Mouse (Mus musculus) erythroblast, adult 5-6 weeks (primary cell): ENCODE data around the gene Zfp697. TPM values are rescaled to one million over a fixed set of nuclear protein-coding genes. Genes with fewer than 3 reads are reported as not detected.
"Not testable (repeated sequence)": the region's sequence is repeated elsewhere in the genome, so short reads cannot be mapped to it uniquely, and the experiment has no call there.

ENCODE experiments used
- ATAC-seq: replicated peaks from 2 replicates; pipeline ENCODE4 v1.8.0; 2016; ENCODE audit warnings: moderate number of reproducible peaks, mild to moderate bottlenecking, moderate TSS enrichment, inconsistent platforms; ENCODE audit not compliant: poor library complexity, low FRiP score, severe bottlenecking
- total RNA-seq, 2 experiments: library from RNA; stranded (forward) in 1 of 2; stranded (reverse) in 1 of 2; fragments of 150-400 nt in 1 of 2; fragments of 200-764, 138-1000 nt in 1 of 2; gene quantifications; 2 replicates each; pipeline versions ENCODE4 v1.2.3 to v1.2.4; 2015 to 2017; ENCODE audit warnings: low replicate concordance in 2 of 2

Zfp697 gene
- total RNA-seq, 2 experiments from 2014 or later, result 0.09 to 1.2 TPM

- ATAC-seq, result no peak
These were observed 34.4 kb downstream of the Zfp697 start for GRCm38 (mm10) chr3:98416426-98417250.

GRCm38 (mm10) chr3:98417328-98417727 lies 35.1 kb downstream of the Zfp697 start:
- ATAC-seq, result no peak

DNA sequence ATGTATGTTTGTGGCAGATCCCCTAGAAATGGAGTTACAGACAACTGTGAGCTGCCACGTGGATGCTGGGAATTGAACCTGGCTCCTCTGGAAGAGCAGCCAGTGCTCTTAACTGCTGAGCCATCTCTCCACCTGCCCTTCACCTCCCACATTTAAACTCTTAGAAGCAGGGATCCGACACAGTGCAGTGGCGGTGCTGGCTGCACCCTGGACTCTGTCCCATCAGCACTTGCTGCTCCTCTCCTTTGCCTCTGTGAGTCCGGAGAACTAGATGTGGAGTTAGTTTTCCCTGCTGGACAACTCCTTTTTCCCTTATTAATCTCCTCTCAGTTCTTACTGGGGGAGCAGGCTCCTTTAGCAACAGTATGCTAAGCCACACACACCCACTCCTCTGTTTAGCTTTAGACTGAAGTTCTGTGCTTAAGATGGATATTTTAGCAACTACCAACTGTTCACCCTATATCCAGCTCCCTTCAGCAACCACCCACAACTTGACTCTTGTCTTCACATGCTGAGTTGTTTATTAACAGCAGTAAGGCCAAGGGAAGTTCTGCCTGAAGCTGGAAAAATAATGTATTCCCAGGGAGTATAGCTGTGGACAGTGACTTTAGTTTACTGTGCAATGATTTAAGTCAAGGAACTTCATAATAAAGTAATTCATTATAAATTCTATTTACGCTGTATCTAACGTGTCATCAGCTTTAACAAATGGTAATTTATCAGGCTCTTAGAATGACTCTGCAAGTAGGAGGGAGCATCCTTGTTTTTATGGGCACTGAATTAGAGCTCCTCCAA lies 36.9 kb downstream of the Zfp697 start:
- no peak for ATAC-seq

- ATAC-seq, result no peak
These were observed 37.5 kb downstream of the Zfp697 start for GRCm38 (mm10) chr3:98419786-98420070.

- no peak for ATAC-seq
These were observed 40.7 kb downstream of the Zfp697 start for GRCm38 (mm10) chr3:98422926-98423325.

DNA sequence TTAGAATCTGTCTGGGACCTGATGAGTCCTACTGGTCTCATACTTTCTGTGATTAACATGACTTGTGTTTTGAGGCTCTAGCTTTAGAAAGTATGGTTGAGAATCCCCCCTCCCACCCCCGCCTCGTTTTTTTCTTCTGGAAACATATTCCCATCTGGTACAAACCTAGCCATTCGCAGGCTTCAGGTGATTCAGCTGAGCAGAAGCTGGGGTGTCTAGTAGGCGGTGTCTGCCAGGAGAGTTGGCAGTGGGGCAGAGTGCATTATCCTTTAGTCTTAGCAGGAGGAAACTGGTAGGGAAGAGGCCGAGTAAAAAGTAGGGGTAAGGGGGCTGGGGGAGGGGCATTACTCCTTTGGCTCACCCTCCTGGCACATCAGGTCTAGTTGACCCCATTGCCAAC lies 44.5 kb downstream of the Zfp697 start:
- ATAC-seq, result no peak

GRCm38 (mm10) chr3:98427260-98427599 lies 45.0 kb downstream of the Zfp697 start:
- no peak; the same call in 1 of the 2 replicates for ATAC-seq

- no peak for ATAC-seq
These were observed 45.6 kb downstream of the Zfp697 start for GRCm38 (mm10) chr3:98427600-98428448.

- ATAC-seq, result no peak
These were observed 46.2 kb downstream of the Zfp697 start for GRCm38 (mm10) chr3:98428449-98428775.

- no peak for ATAC-seq
These were observed 46.8 kb downstream of the Zfp697 start for GRCm38 (mm10) chr3:98428928-98429525.

GRCm38 (mm10) chr3:98434088-98434816 lies 52.0 kb downstream of the Zfp697 start:
- no peak for ATAC-seq

GRCm38 (mm10) chr3:98435030-98435429 lies 52.8 kb downstream of the Zfp697 start:
- ATAC-seq, result no peak

GRCm38 (mm10) chr3:98442245-98442644 lies 60.0 kb downstream of the Zfp697 start:
- not testable (repeated sequence) for ATAC-seq

DNA sequence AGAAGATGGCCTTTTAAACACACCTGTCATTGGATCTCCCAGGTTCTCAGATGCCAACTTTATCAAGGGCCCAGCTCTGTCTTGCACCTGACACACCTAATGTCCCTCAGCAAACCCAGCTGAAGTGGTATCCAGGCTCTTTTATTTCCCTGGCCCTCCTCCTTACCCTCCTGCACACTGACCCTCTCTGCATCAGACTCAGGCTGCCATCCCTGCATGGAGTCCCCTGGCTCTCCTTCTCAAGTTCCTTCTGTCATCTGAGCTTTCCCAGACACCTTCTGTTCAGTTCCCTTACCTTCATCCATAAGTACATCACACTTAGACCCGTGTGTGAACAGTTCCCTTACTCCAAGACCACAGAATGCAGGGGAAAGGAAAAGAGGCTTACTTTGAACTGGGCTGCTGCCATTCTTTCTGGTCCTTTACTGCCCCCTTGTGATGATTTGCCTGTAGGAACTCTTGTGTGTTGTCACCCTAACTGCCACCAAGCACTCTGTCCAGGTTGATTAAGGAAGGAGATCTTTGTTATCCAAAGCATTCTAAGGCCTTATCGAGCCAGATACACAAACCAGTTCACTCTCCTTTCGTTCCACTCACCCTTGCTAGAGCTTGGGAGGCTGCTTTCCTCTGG lies 61.0 kb downstream of the Zfp697 start:
- not testable (repeated sequence) for ATAC-seq

- not testable (repeated sequence) for ATAC-seq
These were observed 61.7 kb downstream of the Zfp697 start for GRCm38 (mm10) chr3:98443924-98444323.

GRCm38 (mm10) chr3:98453786-98454185 lies 71.5 kb downstream of the Zfp697 start:
- ATAC-seq, result not testable (repeated sequence)

- not testable (repeated sequence) for ATAC-seq
These were observed 74.8 kb downstream of the Zfp697 start, which contains the start of gene Gm4450 for GRCm38 (mm10) chr3:98457026-98457425. Gene Gm4450, minus strand, starts transcription at chr3:98457126.

DNA sequence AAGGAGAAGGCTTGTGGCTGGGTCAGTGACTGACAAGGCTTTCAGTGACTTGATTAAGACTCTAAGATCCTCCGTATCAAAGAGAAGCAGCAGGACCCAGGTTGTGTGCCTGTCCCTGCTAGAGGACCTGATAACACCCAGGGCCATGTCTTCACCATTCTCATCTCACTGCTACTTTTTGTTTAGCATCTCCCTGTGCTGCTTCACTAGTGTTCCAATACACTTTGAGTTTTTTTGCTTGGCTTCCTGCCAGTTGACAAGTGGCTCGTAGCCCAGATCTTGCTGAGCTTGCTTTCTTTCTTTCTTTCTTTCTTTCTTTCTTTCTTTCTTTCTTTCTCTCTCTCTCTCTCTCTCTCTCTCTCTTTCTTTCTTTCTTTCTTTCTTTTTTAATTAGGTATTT lies 87.1 kb downstream of the Zfp697 start:
- not testable (repeated sequence) for ATAC-seq

GRCm38 (mm10) chr3:98471057-98471456 lies 88.8 kb downstream of the Zfp697 start:
- not testable (repeated sequence) for ATAC-seq
